Mouse (Mus musculus) T-helper 17 cell (primary cell): ENCODE results near the gene Lhfpl3.

Experiments
- in situ Hi-C, 2 experiments: fragments of 300-600 bp; cut with MboI, MseI; formaldehyde crosslinking; loops; 1 replicate in 1 of 2; 2 replicates in 1 of 2; pipeline ENCODE4 v1.15.1; 2025; ENCODE audit warnings: high pct_unique_total_duplicates in 2 of 2

The Lhfpl3 gene

DNA sequence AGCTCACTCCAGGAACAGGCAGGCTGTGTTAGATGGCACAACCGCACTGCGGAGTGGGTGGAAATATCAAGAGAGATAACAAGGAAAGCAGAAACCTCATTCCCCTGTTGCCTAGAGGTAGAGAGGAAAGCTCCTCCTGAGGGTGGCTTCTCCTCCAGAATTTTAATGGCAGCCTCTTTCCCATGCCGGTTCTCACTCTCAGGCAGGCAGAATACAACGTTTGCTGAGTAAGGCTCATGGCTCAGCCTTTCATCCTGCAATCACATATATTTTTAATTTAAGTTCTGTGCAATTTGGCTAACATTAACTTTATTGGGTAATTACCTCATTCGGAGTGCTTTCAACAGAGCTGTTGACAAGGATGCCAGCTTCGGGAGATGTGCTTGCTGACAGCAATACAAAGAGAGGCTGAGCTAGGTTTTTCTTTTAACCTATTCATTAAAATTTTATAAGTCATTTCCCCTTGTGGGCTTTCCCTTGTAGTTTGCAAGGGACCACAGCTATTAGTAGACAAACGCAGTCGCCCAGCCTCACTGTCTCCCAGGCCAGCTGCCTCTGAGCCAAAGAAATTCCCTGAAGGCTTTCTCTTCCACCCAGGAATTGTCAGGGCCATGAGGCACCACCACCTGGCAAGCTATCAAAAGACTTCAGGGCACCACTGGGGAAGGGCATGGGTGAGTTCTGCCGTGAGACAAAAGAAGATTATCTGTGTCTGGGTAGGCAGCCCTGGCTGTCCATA is 394.5 kb downstream of the Lhfpl3 start:
- in situ Hi-C loops = no loop called here

DNA sequence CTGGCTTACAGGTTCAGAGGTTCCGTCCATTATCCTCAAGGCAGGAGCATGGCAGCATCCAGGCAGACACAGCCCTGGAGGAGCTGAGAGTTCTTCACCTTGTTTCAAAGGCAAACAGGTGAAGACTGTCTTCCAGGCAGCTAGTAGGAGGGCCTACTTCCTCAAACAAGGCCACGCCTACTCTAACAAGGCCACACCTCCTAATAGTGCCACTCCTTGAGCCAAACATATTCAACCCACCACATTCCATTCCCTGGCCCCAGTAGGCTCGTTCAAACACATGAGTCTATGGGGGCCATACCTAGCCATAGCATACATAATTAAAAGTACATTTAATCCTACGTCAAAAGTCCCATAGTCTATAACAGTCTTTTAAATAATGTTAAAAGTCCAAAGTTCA is 407.4 kb downstream of the Lhfpl3 start:
- in situ Hi-C loops = no loop called here

DNA sequence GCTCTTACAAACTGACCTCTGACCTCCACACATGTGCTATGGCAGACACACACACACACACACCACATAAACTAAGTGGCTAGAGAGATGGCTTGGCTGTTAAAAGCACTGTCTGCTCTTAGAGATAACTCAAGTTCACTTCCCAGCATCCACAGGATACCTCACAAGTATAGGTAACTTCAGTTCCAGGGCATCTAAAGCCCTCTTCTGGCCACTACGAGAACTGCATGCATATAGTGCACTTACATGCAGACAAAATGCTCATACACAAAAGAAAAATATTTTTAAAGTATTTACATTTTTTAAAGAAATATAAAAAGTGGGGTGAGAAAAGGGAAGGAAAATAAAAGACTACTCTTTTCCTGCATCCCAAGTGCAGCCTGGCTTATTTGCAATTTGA is 408.6 kb downstream of the Lhfpl3 start:
- in situ Hi-C loops = no loop called here

DNA sequence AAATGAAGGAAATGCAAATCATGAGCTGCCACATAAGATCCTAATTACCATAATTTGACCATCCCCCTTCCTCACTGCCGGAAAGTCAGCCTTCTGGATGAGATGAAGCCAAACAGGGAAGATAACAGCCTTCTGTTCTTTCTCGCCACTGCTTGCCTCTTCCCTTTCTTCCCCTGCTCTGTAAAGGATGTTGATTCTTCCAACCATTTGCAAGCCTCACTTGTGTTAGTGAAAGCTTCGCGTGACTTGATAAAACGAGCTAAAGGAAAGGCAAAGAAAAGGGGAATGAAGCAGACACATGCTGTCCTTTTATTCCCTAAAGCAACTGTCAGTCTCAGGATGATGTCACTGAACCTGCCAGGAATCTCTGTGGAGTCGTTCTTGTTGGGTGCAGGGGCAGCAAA is 420.1 kb downstream of the Lhfpl3 start:
- in situ Hi-C loops = no loop called here

DNA sequence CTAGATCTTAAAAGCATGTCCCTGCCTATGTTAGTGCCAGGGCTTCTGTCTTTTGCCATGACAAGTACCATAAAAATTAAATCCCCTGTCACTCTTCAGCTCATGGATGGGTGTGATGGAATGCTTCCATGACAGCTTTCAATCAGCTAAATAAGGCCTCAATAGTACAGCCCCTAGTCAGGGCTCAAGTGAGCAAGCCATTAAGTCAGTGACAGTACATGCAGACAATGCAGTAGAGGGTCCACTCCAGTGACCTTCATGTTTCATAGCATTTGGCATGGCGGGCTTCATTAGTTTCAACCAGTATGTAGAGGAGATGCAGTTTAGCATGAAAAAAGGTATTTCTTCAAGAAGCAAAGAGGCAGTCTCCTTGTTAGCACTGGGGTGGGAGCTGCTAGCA is 420.8 kb downstream of the Lhfpl3 start:
- in situ Hi-C loops = no loop called here

DNA sequence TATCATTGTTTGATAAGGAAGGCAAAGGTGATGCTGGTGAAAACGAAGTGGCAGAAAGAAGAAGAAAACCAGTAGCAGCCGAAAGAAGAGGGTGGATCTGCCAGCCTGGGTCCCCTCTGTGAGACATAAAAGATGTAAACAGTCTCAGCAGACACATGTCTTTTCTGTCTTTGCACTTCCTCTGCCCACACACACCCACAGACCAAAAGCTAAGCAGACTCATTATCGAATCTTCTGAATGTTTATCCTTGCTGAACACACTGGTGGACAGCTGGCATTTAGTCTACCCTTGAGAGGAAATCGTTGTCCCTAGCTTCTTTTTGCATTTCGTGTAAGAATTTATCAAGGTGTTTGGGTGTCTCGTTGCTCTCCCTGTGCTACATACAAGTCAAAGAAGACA is 443.8 kb downstream of the Lhfpl3 start:
- in situ Hi-C loops = no loop called here

DNA sequence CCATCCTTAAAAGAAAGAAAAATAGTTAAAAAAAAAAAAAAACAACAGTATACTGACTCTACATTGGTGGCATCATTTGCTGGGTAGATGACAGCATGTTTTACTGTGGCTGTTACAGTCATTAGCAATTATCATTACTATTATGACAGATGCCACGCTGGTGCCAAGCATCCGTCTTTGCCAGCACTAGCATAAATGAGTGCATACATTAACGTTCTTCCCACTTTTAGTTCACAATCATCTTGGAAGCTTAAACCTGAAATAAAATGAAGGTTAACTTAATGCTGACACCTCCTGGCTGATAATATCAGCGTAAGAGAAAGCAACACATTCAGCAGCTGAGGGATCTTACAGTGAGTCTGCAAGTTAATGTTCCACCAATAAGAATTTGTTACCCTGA is 451.0 kb downstream of the Lhfpl3 start:
- in situ Hi-C loops = no loop called here

DNA sequence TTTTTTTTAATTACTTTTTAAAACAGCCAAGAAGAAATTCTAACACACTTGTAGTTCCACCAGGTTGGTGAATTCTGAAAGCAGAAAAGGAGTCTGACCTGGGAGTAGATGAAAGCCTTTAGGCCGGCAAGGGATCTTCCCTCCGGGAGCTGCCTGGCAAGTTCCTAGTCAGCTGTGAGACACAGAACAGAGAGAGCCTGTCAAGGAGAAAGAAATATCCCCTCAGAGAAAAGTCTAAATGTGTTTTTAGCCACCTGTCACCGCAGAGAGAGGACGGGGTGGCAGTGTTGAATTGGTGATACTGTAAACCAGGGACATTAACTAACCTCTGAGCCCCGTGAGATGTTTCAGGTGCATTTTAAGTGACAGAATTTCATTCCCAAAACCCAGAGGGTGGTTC is 467.2 kb downstream of the Lhfpl3 start:
- in situ Hi-C loops = loop anchor here in 1 of 2 experiments (10.0 kb wide), 1 partner anchor 468 kb away; the partner anchor contains the start of gene Lhfpl3

DNA sequence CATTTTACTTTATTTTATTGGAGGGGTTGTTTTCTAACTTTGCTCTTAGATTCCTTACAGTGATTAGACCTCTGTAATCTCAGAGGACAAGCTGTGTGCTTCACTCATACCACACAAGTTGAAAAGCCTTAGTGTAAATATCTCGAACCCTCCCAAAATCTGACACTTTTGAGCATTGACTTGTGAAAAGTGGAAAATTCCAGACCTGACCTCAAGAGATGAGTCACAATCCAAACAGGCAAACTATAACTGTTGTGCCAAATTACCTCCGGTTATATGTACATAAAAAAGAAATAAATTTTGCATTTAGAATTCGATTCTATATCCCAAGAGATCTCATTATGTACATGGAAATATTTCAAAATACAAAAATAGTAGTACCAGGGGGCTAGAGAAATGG is 468.8 kb downstream of the Lhfpl3 start:
- in situ Hi-C loops = loop anchor here in 1 of 2 experiments (10.0 kb wide), 1 partner anchor 470 kb away; the partner anchor contains the start of gene Lhfpl3

DNA sequence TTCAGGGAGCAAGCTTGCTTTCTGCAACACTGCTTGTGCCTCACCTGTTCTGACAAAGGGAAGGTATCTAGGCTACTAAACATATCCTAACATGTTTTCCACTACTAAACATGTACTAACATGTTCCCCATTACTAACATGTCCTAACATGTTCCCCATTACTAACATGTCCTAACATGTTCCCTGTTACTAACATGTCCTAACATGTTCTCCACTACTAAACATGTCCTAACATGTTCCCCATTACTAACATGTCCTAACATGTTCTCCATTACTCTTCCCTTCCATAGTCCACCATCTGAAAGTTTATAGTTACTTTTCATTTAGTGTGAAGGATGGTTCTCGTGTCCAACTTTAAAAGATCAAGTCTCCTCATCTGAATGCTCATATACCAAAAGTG is 473.8 kb downstream of the Lhfpl3 start:
- in situ Hi-C loops = loop anchor here in 1 of 2 experiments (10.0 kb wide), 1 partner anchor 475 kb away; the partner anchor contains the start of gene Lhfpl3

DNA sequence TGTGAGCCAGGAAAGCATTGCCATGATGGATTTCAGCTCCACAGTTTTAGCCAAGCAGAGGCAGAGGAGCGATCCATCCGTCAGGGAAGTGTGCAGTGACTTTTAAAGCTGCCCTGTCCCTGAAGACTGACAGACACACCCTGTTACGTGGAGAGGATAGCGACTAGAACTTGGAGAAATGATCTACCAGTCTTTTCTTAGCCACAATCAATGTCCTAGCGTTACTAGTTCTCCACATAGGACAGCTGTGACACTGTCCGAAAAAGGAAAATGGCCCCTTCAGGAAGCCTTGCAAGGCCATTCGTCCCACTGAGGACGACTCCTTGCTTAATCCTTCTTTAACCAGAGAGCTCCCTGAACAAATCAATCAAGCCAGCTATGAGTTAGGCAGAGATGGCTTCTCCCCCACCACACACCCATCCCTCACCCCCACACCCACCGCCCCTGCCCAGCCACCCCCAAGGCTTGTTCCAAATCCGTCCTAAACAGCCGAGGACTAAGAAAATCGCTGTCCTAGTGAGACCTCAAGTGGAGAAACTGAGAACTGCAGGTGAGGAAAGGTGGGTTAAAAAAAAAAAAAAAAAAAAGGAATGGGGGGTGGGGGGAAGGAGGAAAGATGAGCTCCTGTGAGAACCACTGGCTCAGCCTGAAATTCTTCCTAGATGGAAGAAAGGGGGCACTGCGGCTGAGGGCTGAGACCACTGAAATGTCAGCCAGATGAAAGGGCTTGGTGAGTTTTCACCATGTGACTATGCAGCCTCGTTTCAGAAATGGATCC is 479.1 kb downstream of the Lhfpl3 start:
- in situ Hi-C loops = no loop called here

DNA sequence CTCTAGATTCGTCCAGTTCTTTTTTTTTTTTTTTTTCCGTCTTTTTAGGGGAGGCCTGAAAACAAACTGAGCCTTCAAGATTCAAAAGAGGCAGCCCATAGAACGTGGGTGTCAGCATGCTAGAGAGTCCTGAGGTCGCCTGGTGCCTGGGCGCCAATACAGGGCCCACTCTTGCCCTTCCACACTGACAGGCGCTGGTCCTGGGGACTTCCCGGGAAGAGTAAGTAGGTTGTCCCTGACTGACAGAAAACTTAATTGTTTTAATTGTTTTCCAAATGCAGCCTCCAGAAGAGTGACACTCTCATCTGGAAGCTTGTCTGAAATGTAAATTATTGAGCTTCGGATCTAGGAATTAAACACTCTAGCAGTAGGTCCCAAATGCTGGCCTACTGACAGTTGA is 479.8 kb downstream of the Lhfpl3 start:
- in situ Hi-C loops = no loop called here

DNA sequence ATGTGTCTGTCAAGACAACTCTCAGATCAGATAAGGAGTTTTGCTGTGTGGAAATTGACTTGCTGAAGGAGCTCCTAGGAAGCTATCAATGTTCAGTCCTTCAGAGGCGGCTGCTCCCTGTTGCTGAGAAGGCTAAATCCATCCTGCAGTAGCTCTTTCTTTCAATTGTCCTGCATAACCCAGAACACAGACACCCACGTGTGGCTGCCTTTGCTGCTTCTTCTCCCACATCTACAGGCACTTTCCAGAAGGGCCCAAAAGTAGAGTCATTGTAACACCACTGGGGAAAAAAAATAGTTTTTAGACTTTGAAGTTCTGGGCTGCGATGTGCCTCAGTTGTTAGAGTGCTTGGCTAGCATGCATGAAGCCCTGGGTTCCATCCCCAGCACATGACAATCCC is 480.9 kb downstream of the Lhfpl3 start:
- in situ Hi-C loops = no loop called here

DNA sequence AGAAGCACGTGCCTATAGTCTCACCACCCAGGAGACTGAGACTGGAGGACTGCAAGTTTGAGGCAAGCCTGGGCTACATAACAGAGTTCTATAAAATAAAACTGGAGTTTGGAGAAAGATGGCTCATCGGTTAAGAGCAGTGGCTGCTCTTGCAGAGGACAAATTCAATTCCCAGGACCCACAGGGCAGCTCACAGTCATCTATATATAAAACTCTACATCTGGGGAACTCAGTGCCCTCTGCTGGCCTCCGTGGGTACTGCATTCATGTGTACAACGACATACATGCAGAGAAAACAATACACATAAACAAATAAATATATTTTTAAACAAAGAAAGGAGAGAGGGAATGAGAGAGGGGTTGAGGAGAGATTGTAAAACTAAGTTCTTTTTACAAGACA is 501.1 kb downstream of the Lhfpl3 start:
- in situ Hi-C loops = no loop called here

DNA sequence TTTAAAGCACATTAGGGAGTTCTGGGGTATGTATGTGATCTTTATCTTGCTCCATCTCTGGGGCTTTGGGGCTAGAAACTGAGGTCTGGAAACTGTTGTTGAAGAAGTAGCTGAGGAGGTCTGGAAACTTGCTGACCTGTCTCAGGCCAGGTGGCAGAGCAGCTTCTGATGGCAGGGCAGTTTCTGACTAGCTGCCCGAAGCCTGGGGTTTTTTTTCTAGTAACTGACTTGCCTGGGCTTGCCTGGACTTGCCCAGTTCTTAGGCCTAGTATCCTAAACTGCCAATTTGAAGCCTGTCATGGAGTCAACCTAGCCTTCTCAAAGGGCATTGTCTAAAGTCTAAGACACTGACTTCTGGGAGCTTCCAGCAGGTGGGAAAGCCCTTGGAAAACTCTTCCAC is 501.9 kb downstream of the Lhfpl3 start:
- in situ Hi-C loops = no loop called here

DNA sequence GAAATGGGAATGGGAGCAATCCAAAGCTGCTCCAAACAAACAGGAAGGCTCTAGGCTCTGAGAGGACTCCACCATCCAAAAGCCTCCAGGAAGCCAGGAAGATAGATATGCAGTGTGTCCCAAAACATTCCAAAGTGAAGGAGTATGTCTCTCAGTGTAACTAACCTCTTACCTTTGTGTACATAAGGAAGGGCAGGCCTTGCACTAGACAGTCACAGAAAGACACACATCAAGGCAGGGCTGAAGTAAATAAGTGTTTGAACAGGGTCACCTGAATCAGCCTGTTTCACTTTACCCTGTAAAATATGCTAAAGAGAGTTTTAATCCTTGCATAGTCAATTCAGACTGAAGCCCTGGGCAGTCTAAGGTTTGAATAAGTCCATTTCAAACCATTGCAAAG is 502.4 kb downstream of the Lhfpl3 start:
- in situ Hi-C loops = no loop called here

DNA sequence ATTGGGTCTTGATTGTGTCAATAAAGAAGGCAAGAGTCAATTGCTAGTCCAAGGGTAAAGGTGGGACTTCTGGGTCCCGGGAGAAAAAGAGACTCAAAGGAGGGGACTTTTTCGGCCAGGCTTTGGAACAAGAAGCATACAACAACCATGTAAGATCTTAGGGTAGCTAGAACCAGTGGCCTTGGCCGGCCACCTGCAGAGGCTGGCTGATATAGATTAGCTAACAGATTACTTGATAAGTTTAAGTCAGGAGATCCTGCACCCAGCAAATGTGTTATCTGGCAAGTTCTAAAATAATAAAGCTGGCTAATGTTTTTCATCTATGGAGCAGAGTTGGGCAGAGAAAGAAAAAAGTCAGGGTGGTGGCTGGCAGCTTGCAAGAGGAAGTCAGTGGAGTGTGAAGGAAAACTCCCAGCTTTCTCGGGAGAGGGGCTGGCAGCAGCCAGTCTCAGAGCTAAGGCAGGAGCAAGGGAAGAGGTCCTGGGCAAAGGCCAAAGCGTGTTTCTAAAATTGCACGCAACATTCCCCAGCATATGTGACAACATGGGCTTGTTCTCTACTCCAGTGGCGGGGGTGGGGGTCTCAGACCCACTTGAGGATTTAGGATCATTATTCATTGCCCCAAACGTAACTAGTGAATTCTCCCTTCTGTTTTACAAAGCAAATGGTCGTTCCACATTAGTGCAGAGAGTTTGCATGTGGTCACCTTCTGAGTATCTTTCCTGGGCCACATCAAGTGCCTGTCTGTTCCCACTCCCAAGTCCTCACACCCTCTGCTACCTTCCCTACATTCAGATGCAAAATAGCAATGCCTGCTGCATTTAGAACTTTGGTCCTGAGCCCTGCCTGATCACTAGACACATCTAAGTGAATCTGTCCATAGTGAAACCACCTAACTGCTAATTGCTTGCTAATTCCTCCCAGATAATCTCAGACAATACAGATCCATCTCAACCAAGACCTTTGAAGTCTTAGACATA is 504.3 kb downstream of the Lhfpl3 start:
- in situ Hi-C loops = no loop called here

DNA sequence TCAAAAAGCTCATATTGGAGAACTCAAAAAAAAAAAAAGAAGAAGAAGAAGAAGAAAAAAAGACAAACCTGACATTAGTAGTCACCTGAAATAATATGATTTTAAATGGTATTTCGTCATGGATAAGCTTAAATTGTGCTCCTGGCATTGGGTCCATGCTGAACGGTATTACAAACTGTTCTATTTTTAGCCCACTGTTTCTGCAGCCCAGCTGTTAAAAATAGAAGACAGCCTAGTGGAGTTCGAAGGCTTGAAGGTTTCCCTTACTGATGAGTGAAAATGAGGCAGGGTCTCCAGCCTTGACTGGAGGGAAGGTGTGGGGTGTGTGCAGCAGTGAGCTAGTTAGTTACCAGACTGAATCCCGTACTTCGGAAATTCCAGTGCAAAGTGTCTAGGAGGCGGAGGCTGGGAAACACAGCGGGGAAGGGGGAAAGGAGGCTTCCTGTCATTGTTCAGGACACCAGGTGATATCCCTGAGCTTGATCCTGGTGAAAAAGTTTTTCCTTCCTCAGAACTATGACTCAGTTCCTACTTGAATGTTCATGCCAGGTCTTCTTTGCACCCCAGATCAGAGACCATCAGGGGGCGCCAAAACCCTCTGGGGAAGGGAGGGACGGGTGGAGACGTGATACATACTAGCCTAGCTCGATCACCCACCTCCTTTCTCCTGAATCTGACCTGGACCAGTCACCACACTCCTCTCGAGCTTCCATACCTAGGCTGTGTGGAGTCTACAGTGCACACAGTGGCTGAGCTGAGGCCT is 505.8 kb downstream of the Lhfpl3 start:
- in situ Hi-C loops = no loop called here

DNA sequence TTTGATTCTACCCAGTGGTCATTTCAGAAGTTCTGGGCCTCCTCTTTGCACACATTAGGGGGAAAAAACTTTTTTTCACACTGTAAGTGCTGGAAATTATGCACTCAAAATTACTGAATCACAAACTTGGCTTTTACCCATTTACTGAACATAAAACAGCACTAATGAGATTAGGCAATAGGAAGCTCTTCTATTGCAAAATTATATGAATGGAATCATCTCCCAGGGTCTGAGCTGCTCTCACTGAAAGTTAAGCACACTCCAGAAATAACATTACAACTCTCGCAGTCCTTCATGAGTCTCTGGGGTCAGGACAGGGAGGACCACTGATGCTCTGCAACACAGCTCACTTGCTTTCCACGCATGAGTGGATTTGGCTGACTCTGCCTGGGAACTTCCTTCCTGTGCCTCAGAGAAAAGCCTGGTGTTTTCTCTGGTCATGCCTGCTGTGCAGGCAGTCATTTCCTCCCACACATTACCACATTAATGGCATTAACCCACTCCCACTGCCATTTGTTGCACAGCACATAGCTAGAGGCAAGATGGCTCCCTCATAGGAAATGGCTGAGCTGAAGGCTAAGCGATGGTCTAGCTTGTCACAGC is 510.1 kb downstream of the Lhfpl3 start:
- in situ Hi-C loops = no loop called here

DNA sequence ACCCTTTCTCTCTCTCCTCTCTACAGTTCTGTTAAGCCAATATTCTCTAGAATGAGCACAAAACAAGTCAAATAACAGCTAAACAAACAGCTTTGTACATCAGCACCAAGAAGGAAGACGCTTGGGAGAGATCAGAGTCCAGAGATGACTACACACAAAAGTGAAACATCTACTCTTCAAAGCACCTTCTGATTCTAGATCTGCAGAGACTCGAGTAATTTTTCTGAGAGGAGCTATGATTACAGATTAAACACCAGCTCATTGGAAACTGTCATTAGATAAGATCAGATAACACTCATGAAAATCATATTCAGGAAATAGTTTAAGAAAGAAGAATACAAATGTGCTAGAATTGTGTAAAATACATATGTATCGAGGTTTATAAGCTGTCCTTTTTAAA is 527.5 kb downstream of the Lhfpl3 start:
- in situ Hi-C loops = no loop called here

DNA sequence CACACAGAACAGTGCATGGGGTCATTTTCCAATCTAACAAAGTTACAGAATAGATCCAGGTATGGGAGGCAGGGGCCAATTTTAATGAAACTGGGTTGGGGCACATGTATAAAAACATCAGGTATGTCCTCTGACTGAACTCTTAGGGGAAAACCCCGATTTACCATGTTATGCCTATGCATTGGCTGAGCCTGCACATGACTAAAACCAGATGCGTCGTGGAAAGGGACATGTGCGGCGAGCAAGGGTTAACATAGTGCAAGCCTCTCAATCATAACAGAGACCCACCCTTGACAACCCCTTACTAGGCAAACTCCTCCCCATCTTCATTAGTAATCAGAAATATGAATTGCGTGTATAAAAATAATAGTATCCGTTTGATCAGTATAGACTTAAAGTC is 533.5 kb downstream of the Lhfpl3 start:
- in situ Hi-C loops = no loop called here
